Mouse (Mus musculus) lung, adult 2 months (tissue): ENCODE results near the gene Cdk20. TPM values are rescaled to one million over a fixed set of nuclear protein-coding genes. Genes with fewer than 3 reads are reported as not detected.
A peak's percentile ranks its signal among the peaks of the same experiment; 100 is the strongest.

Experiments
- DNase-seq: peaks from one replicate; pipeline ENCODE4 v3.0.0; 2022
- H3K4me1 ChIP-seq: fragments of 200-500 bp; 2 replicates; pipeline ENCODE4 v1.6.1; 2011; ENCODE audit warnings: low read length; ENCODE audit not compliant: control insufficient read depth, insufficient read depth
- H3K4me3 ChIP-seq: fragments of 200-500 bp; replicated peaks from 2 replicates; pipeline ENCODE3; 2011; ENCODE audit warnings: low read depth, mild to moderate bottlenecking, control low read depth, low read length; ENCODE audit errors: extremely low read depth
- CTCF ChIP-seq: fragments of 200-500 bp; IDR thresholded peaks from 2 replicates; pipeline ENCODE4 v1.5.1; 2011; ENCODE audit warnings: mild to moderate bottlenecking, low read length, control low read depth; ENCODE audit not compliant: insufficient read depth
- POLR2A ChIP-seq: fragments of 200-500 bp; IDR thresholded peaks from 2 replicates; pipeline ENCODE4 v1.6.1; 2011; ENCODE audit warnings: low read depth, mild to moderate bottlenecking, control low read depth, low read length, borderline replicate concordance; ENCODE audit errors: extremely low read depth
- WGBS: fragments of 180-500 bp; shearing (Covaris S2); methylation state at CpG from one replicate; pipeline ENCODE4 v1.1.7; 2018; 5-methylcytosine and 5-hydroxymethylcytosine counted together
- polyA plus RNA-seq: library from polyadenylated mRNA; depleted of rRNA; stranded (reverse); fragments of >200 nt; gene quantifications from 2 replicates; pipeline ENCODE4 v1.2.3, GENCODE M21; 2012; rRNA removed

The Cdk20 gene
- polyA plus RNA-seq: 17.0 and 20.1 TPM in 2 replicates

GRCm38 (mm10) chr13:64432017-64432995, at the start of gene Cdk20:
TSS of gene Cdk20 (plus strand) at chr13:64432314.
- TF ChIP-seq CTCF (peak; percentile 14; the same call in 1 of the 2 replicates), POLR2A (peak; percentile 36; the same call in 1 of the 2 replicates)
- peak within 1 kb of the TSS; percentile 76 for H3K4me3 ChIP-seq
- DNase-seq: peak; percentile 85
- WGBS: 0% methylated on average over 57 of the region's 57 CpGs
- H3K4me1 ChIP-seq: peaks cover 6% of the 10 kb centered on the region; the same call in 1 of the 2 replicates

- TF ChIP-seq POLR2A (no peak), CTCF (no peak)
- Histone ChIP-seq H3K4me1 (no peaks in the 10 kb centered on the region), H3K4me3 (no peak overlapping the region)
- DNase-seq: no peak
- 76% methylated on average over 3 of the region's 3 CpGs for WGBS
These were observed 47.2 kb upstream of the Cdk20 start for GRCm38 (mm10) chr13:64384937-64385336.

GRCm38 (mm10) chr13:64386048-64386447, 46.1 kb upstream of the Cdk20 start:
- WGBS: 23% methylated on average over 2 of the region's 2 CpGs
- TF ChIP-seq CTCF (no peak), POLR2A (no peak)
- no peak for DNase-seq

GRCm38 (mm10) chr13:64388415-64388814, 43.7 kb upstream of the Cdk20 start:
- H3K4me3 ChIP-seq: no peak overlapping the region
- 67% methylated on average over 4 of the region's 4 CpGs for whole genome bisulfite sequencing
- no peak for DNase-seq
- TF ChIP-seq POLR2A: no peak
- TF ChIP-seq CTCF: no peak
- H3K4me1 ChIP-seq: no peaks in the 10 kb centered on the region

More at GRCm38 (mm10) chr13:64386048-64386447, 46.1 kb upstream of the Cdk20 start:
- no peaks in the 10 kb centered on the region for H3K4me1 ChIP-seq
- no peak overlapping the region for H3K4me3 ChIP-seq

- H3K4me1 ChIP-seq: no peaks in the 10 kb centered on the region
- WGBS: 56% methylated on average over 8 of the region's 8 CpGs
- H3K4me3 ChIP-seq: no peak overlapping the region
- no peak for DNase-seq
- no peak for TF ChIP-seq CTCF
- TF ChIP-seq POLR2A: no peak
These were observed 35.1 kb upstream of the Cdk20 start for GRCm38 (mm10) chr13:64396979-64397378.

GRCm38 (mm10) chr13:64398065-64398464, 34.0 kb upstream of the Cdk20 start:
- Histone ChIP-seq H3K4me1 (no peaks in the 10 kb centered on the region), H3K4me3 (no peak overlapping the region)
- TF ChIP-seq POLR2A (no peak), CTCF (no peak)
- DNase-seq: no peak
- 84% methylated on average over 1 of the region's 1 CpGs for WGBS

GRCm38 (mm10) chr13:64399906-64400305, 32.2 kb upstream of the Cdk20 start:
- Histone ChIP-seq H3K4me3 (no peak overlapping the region), H3K4me1 (no peaks in the 10 kb centered on the region)
- TF ChIP-seq CTCF (no peak), POLR2A (no peak)
- no peak for DNase-seq
- WGBS: 68% methylated on average over 3 of the region's 3 CpGs

GRCm38 (mm10) chr13:64400801-64401361, 31.2 kb upstream of the Cdk20 start:
- 34% methylated on average over 7 of the region's 7 CpGs for whole genome bisulfite sequencing
- Histone ChIP-seq H3K4me3 (no peak overlapping the region), H3K4me1 (no peaks in the 10 kb centered on the region)
- no peak for TF ChIP-seq POLR2A
- no peak for TF ChIP-seq CTCF
- no peak for DNase-seq

- 56% methylated on average over 3 of the region's 3 CpGs for WGBS
- no peak overlapping the region for H3K4me3 ChIP-seq
- H3K4me1 ChIP-seq: no peaks in the 10 kb centered on the region
- no peak for TF ChIP-seq CTCF
- no peak for TF ChIP-seq POLR2A
- no peak for DNase-seq
These were observed 30.1 kb upstream of the Cdk20 start for GRCm38 (mm10) chr13:64402006-64402405.
